Mouse (Mus musculus) subcutaneous adipose tissue, adult 2 months (tissue): ENCODE results near the gene Itga8. TPM values are rescaled to one million over a fixed set of nuclear protein-coding genes. Genes with fewer than 3 reads are reported as not detected.

Source experiments
- polyA plus RNA-seq: library from polyadenylated mRNA; depleted of rRNA; stranded (reverse); fragments of >200 nt; gene quantifications from 2 replicates; pipeline ENCODE4 v1.2.3, GENCODE M21; 2012; ENCODE audit warnings: low replicate concordance; rRNA removed

The Itga8 gene
- polyA plus RNA-seq: 0.72 and 6.1 TPM in 2 replicates

DNA sequence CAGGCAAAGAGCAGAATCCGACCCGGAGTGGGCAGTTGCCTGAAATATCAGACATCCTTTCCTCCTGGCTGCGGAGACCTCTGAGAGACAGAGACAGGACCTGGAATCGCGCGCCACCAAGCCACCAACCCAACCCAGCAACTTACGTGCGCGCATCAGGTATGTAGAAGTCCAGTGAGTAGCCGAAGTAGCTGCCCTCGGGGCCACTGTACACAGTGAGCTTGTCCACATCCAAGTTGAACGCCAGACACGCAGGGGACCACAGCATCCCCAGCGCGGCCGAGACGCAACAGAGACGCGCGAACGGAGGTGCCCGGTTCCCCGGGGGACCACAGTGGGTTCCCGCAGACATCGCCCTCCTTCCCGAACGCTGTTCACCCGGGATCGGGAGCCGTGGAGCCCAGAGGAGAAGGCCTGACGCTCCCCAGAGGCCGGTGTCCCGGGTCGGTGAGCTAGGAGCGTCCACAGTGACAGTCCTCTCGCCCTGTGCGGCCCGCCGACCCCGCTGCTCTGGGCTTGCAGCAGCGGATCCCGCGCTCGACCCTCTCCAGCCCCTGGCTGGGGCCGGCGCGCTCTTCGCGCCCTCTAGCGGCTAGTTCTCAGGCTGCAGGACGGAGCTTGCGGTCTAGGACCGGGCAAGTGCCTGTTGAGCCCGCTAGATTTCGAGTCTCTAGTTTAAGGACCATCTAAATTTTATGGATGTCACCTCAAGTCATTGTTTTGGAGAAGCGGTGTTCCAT lies at the start of gene Itga8:
Gene Itga8 (minus strand): TSS at position 492 of the 740 bp plus-strand sequence.

Other genes with a start within 250 kb of the Itga8 start
- gene Mindy3, start 117.5 kb upstream of the Itga8 start, polyA plus RNA-seq: 46.9 and 48.0 TPM in 2 replicates